Mouse (Mus musculus): ENCODE results near the gene Stk32b. TPM values are rescaled to one million over a fixed set of nuclear protein-coding genes. Genes with fewer than 3 reads are reported as not detected.

The Stk32b gene
- 0.07 and 0.10 TPM in 2 replicates for polyA plus RNA-seq (2012; rRNA removed)

GRCm38 (mm10) chr5:37716505-37717372 is at the start of gene Stk32b:
Gene Stk32b, minus strand, starts transcription at chr5:37717171.
- no peak for DNase-seq (ENCODE audit: low spot score)

GRCm38 (mm10) chr5:37765851-37766250 is 48.9 kb upstream of the Stk32b start:
- no peak for DNase-seq (ENCODE audit: low spot score)

GRCm38 (mm10) chr5:37762046-37762445 is 45.1 kb upstream of the Stk32b start:
- no peak for DNase-seq (ENCODE audit: low spot score)

- no peak for DNase-seq (ENCODE audit: low spot score)
Measured at GRCm38 (mm10) chr5:37753366-37753765, 36.4 kb upstream of the Stk32b start.

GRCm38 (mm10) chr5:37752027-37752967 is 35.3 kb upstream of the Stk32b start:
- no peak for DNase-seq (ENCODE audit: low spot score)

- DNase-seq (ENCODE audit: low spot score), result no peak
Measured at GRCm38 (mm10) chr5:37743889-37744707, 27.1 kb upstream of the Stk32b start.

- DNase-seq (ENCODE audit: low spot score), result no peak
Measured at GRCm38 (mm10) chr5:37736213-37736612, 19.2 kb upstream of the Stk32b start.

GRCm38 (mm10) chr5:37735224-37735623 is 18.3 kb upstream of the Stk32b start, which contains the start of gene Cytl1:
Gene Cytl1, plus strand, starts transcription at chr5:37735519.
- DNase-seq (ENCODE audit: low spot score), result no peak

GRCm38 (mm10) chr5:37730781-37731180 is 13.8 kb upstream of the Stk32b start:
- no peak for DNase-seq (ENCODE audit: low spot score)

- DNase-seq (ENCODE audit: low spot score), result no peak
Measured at GRCm38 (mm10) chr5:37725220-37725886, 8.4 kb upstream of the Stk32b start.

- DNase-seq (ENCODE audit: low spot score), result no peak
Measured at GRCm38 (mm10) chr5:37720670-37721069, 3.7 kb upstream of the Stk32b start.

- DNase-seq (ENCODE audit: low spot score), result peak; percentile 32
Measured at GRCm38 (mm10) chr5:37717384-37717963, 503 bp upstream of the Stk32b start.

- no peak for DNase-seq (ENCODE audit: low spot score)
Measured at GRCm38 (mm10) chr5:37709257-37709904, 7.6 kb downstream of the Stk32b start.

GRCm38 (mm10) chr5:37708124-37708523 is 8.8 kb downstream of the Stk32b start:
- DNase-seq (ENCODE audit: low spot score), result no peak

- DNase-seq (ENCODE audit: low spot score), result no peak
Measured at GRCm38 (mm10) chr5:37704962-37705361, 12.0 kb downstream of the Stk32b start.

- DNase-seq (ENCODE audit: low spot score), result no peak
Measured at GRCm38 (mm10) chr5:37699757-37700156, 17.2 kb downstream of the Stk32b start.

GRCm38 (mm10) chr5:37697286-37697685 is 19.7 kb downstream of the Stk32b start:
- DNase-seq (ENCODE audit: low spot score), result no peak

- no peak for DNase-seq (ENCODE audit: low spot score)
Measured at GRCm38 (mm10) chr5:37695773-37696172, 21.2 kb downstream of the Stk32b start.

- DNase-seq (ENCODE audit: low spot score), result no peak
Measured at GRCm38 (mm10) chr5:37692759-37693158, 24.2 kb downstream of the Stk32b start.

- no peak for DNase-seq (ENCODE audit: low spot score)
Measured at GRCm38 (mm10) chr5:37670781-37671180, 46.2 kb downstream of the Stk32b start.

Measured in urinary bladder, adult 2 months (tissue).